Mouse (Mus musculus) thymus, adult 2 months (tissue): ENCODE data around the gene Tmem176a.

Source experiments
- CTCF ChIP-seq: fragments of 200-500 bp; IDR thresholded peaks from 2 replicates; pipeline ENCODE4 v1.5.1; 2012; ENCODE audit warnings: mild to moderate bottlenecking, control low read depth, low read length, moderate library complexity, borderline replicate concordance; ENCODE audit not compliant: control insufficient read depth, poor library complexity, insufficient read depth; ENCODE audit errors: extremely low read depth
- POLR2A ChIP-seq: fragments of 200-500 bp; IDR thresholded peaks from 2 replicates; pipeline ENCODE4 v1.6.1; 2012; ENCODE audit warnings: mild to moderate bottlenecking, low read length, control low read depth, moderate library complexity; ENCODE audit not compliant: control insufficient read depth, poor library complexity, insufficient read depth; ENCODE audit errors: extremely low read depth

- no peak for TF ChIP-seq CTCF
- TF ChIP-seq POLR2A, result no peak
These were observed 20.1 kb downstream of the Tmem176a start for GRCm38 (mm10) chr6:48860851-48861250.
